Mouse (Mus musculus) ES-E14 (cell line): Measurements from ENCODE around the gene Mdm2.

Source experiments
- CHD2 ChIP-seq: IDR thresholded peaks from 2 replicates; pipeline ENCODE4 v1.6.1; 2014; ENCODE audit warnings: mild to moderate bottlenecking, low read depth, low read length, inconsistent platforms
- HCFC1 ChIP-seq: IDR thresholded peaks from 2 replicates; pipeline ENCODE4 v1.6.1; 2012; ENCODE audit warnings: low read length, inconsistent platforms, borderline replicate concordance; ENCODE audit not compliant: insufficient read depth
- MAFK ChIP-seq: IDR thresholded peaks from 2 replicates; pipeline ENCODE4 v1.6.1; 2014; ENCODE audit warnings: mild to moderate bottlenecking, low read depth, low read length, inconsistent platforms; ENCODE audit not compliant: insufficient read depth
- ZC3H11A ChIP-seq: IDR thresholded peaks from 2 replicates; pipeline ENCODE4 v1.6.1; 2012; ENCODE audit warnings: low read depth, mild to moderate bottlenecking, inconsistent platforms, low read length, borderline replicate concordance
- ZNF384 ChIP-seq: IDR thresholded peaks from 2 replicates; pipeline ENCODE4 v1.6.1; 2012; ENCODE audit warnings: low read depth, low read length, inconsistent platforms

- TF ChIP-seq CHD2 (no peak), MAFK (no peak), HCFC1 (no peak), ZNF384 (no peak), ZC3H11A (no peak)
Observed at GRCm38 (mm10) chr10:117741698-117742475, 31.3 kb upstream of the Mdm2 start.
